In the genomic region with DNA sequence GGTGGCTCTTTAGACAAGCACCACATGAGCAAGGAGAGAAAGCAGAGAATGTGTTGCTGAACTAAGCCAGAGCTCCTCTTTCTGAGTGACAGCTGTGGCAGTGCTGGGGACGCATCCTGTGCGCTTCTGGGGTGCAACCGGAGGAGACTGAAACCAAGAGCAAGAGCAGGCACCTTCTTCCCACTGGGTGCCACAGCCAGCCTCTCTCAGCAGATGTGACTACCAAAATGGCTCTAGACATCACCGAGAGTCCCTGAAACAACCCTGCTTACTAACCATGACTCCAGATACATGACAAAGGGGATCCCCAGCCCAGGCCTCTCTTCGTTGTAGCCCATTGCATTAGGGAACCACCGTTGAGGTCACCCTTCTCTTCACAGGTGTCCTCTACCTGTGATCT, we compare ENCODE assay signal across 9 mouse cellular contexts. TPM values are rescaled to one million over a fixed set of nuclear protein-coding genes. Genes with fewer than 3 reads are reported as not detected.
DNase-seq lines count a peak whose midpoint lies in the region; ATAC-seq lines count a peak whose summit lies in the region.
"Had no signal": no experiment of that assay in that cellular context is flagged by ENCODE, and none has a peak within 500 bp of the region (broad histone marks: within the 10 kb centered on the region; RNA-seq: fewer than 3 reads in every experiment).

No protein-coding gene starts in this region.

- no peak for DNase-seq in heart, postnatal 14 days
- DNase-seq in CD4-positive, CD25-positive, alpha-beta regulatory T cell, adult 2 months (ENCODE audit: low read depth, low spot score): peak; percentile 63
- DNase-seq in forebrain, embryonic 14.5 days (ENCODE audit: low spot score): no peak
- DNase-seq in midbrain, embryonic 14.5 days: no peak
- no peak for DNase-seq in embryo, embryonic 10.5 days (ENCODE audit: low spot score)
- DNase-seq in adrenal gland, adult (ENCODE audit: inconsistent age in 2 of 2, low spot score in 1 of 2): no peak
- DNase-seq in cerebellum, postnatal 25 days: no peak

- no peaks in the 10 kb centered on the region for H3K27me3 ChIP-seq in heart, embryonic 14.5 days (ENCODE audit: control insufficient read depth, insufficient read depth, low read length)
- H3K27me3 ChIP-seq in forebrain, embryonic 14.5 days (replicated peaks; ENCODE audit: control insufficient read depth, insufficient read depth, low read length): no peaks in the 10 kb centered on the region
- H3K27me3 ChIP-seq in midbrain, embryonic 14.5 days (ENCODE audit: control insufficient read depth, insufficient read depth, low read length): no peaks in the 10 kb centered on the region

- WGBS in heart, embryonic 14.5 days: 47% methylated on average over 6 of the region's 6 CpGs
- 83% methylated on average over 6 of the region's 6 CpGs for WGBS in forebrain, embryonic 14.5 days
- 92% methylated on average over 6 of the region's 6 CpGs for WGBS in midbrain, embryonic 14.5 days

- no peaks in the 10 kb centered on the region for H3K9me3 ChIP-seq in heart, embryonic 14.5 days (ENCODE audit: control insufficient read depth, low read length)
- H3K9me3 ChIP-seq in forebrain, embryonic 14.5 days (replicated peaks; ENCODE audit: control insufficient read depth, low read length): no peaks in the 10 kb centered on the region
- no peaks in the 10 kb centered on the region for H3K9me3 ChIP-seq in midbrain, embryonic 14.5 days (ENCODE audit: control insufficient read depth, low read length)

- H3K9ac ChIP-seq in heart, embryonic 14.5 days (ENCODE audit: low read length): no peak overlapping the region; the same call in 1 of the 2 replicates
- H3K9ac ChIP-seq in forebrain, embryonic 14.5 days (ENCODE audit: low read length): peak overlapping the region; percentile 81
- H3K9ac ChIP-seq in midbrain, embryonic 14.5 days (replicated peaks; ENCODE audit: low read length): no peak overlapping the region; the same call in 1 of the 2 replicates

- ATAC-seq in heart, embryonic 14.5 days (ENCODE audit: insufficient number of reproducible peaks, insufficient read depth, low FRiP score, low read depth): no peak
- no peak for ATAC-seq in forebrain, embryonic 14.5 days
- ATAC-seq in midbrain, embryonic 14.5 days (ENCODE audit: low FRiP score, low TSS enrichment): no peak

- intact Hi-C loops in heart, postnatal 14 days (cut with DNase I): no loop called here

- H3K4me2 ChIP-seq in heart, embryonic 14.5 days (ENCODE audit: low read length): peak overlapping the region; percentile 71
- H3K4me2 ChIP-seq in forebrain, embryonic 14.5 days (ENCODE audit: low read length): no peak overlapping the region
- H3K4me2 ChIP-seq in midbrain, embryonic 14.5 days (ENCODE audit: low read length): peak overlapping the region; percentile 91; the same call in 1 of the 2 replicates

- peaks cover 51 to 83% of the 10 kb centered on the region in 2 experiments for H3K4me1 ChIP-seq in heart, embryonic 14.5 days (ENCODE audit: control insufficient read depth in 2 of 2, insufficient read depth in 2 of 2, low read length in 2 of 2)
- peaks cover 44% of the 10 kb centered on the region for H3K4me1 ChIP-seq in forebrain, embryonic 14.5 days (ENCODE audit: control insufficient read depth, insufficient read depth, low read length)
- peaks cover 57% of the 10 kb centered on the region for H3K4me1 ChIP-seq in midbrain, embryonic 14.5 days (ENCODE audit: control insufficient read depth, insufficient read depth, low read length)

- no peak overlapping the region for H3K4me3 ChIP-seq in heart, embryonic 14.5 days (ENCODE audit: control insufficient read depth in 1 of 2, insufficient read depth in 1 of 2, low read depth in 1 of 2, low read length in 2 of 2)
- H3K4me3 ChIP-seq in forebrain, embryonic 14.5 days (ENCODE audit: low read depth, low read length): no peak overlapping the region
- no peak overlapping the region for H3K4me3 ChIP-seq in midbrain, embryonic 14.5 days (replicated peaks; ENCODE audit: low read depth, low read length)
- H3K4me3 ChIP-seq: erythroblast, embryonic 14.5 days had no signal

- H3K27ac ChIP-seq in heart, embryonic 14.5 days (replicated peaks in 1 of 2; ENCODE audit: control insufficient read depth in 1 of 2, insufficient read depth in 1 of 2, low read depth in 2 of 2, low read length in 2 of 2): peak overlapping the region; percentile 85 to 86; a peak in 3 of 4 replicates
- H3K27ac ChIP-seq in forebrain, embryonic 14.5 days (ENCODE audit: low read depth, low read length): peak overlapping the region; percentile 95
- peak overlapping the region; percentile 99 for H3K27ac ChIP-seq in midbrain, embryonic 14.5 days (replicated peaks; ENCODE audit: low read depth, low read length)

- H3K36me3 ChIP-seq in heart, embryonic 14.5 days (ENCODE audit: control insufficient read depth, insufficient read depth, low read length): no peaks in the 10 kb centered on the region
- no peaks in the 10 kb centered on the region for H3K36me3 ChIP-seq in forebrain, embryonic 14.5 days (ENCODE audit: control insufficient read depth, insufficient read depth, low read length)
- no peaks in the 10 kb centered on the region for H3K36me3 ChIP-seq in midbrain, embryonic 14.5 days (ENCODE audit: control insufficient read depth, insufficient read depth, low read length)

RNA-seq across cellular contexts. Expression of a gene that starts 44.9 kb away (rescaled TPM):
- polyA plus RNA-seq in heart, embryonic 14.5 days (2014; fragmentation: Nextera tagmentation; extraction: Ambion mirVana): 12.7 and 15.9 TPM in 2 replicates
- 10 to 100 TPM; 56.4 to 60.9 TPM for total RNA-seq in heart, postnatal 14 days (2021)
- polyA plus RNA-seq in forebrain, embryonic 14.5 days (2014; fragmentation: Nextera tagmentation; extraction: Ambion mirVana): 21.9 and 24.8 TPM in 2 replicates
- polyA plus RNA-seq in midbrain, embryonic 14.5 days (2014; fragmentation: Nextera tagmentation; extraction: Ambion mirVana): 23.3 and 33.3 TPM in 2 replicates
